Comparison of ENCODE assay signal across 1 mouse cellular context in the genomic region with DNA sequence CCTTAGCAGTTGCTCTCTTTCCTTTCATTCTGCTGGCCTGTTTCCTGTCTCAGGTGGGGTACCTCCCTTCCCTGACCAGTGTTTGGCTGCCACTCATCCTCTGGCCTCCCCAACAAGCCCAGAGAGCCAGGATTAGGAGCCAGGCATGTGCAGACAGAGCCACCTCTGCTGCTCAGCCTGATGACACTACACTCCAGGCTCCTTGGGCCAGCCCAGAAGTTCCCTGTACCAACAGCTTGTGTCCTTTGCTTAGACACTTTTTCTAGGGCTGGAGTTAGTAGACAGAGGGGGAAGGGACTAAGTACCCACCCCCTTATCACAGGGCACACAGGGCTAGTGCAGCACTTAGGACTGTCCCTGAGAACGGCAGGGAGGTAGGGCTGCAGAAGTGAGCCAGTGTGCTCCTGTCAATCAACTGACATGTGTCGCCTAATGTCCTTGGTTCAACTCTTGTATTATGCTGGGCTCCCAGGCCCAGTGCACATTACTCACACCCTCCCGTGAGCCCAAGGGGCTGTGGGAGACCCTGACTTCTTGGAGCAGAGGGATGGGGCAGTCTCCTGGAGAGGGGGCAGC.
TF ChIP-seq lines count a peak whose summit lies in the region.

No protein-coding gene starts in this region.

TF ChIP-seq in MEL, 35 proteins besides CTCF, POLR2A, EP300 and RAD21:
- TF ChIP-seq ZC3H11A (IDR thresholded peaks at IDR 0.05; ENCODE audit: low read depth, low read length), result no peak
- TF ChIP-seq MXI1 (IDR thresholded peaks at IDR 0.05; ENCODE audit: low read depth, low read length), result no peak
- no peak for TF ChIP-seq E2F4 (IDR thresholded peaks at IDR 0.05; ENCODE audit: borderline replicate concordance, low read depth, low read length)
- TF ChIP-seq POLR2AphosphoS2 (IDR thresholded peaks at IDR 0.05; ENCODE audit: low read length), result peak; percentile 60; the same call in 1 of the 2 replicates
- no peak for TF ChIP-seq NELFE (IDR thresholded peaks at IDR 0.05; ENCODE audit: low read depth, low read length)
- no peak for TF ChIP-seq ZMIZ1 (IDR thresholded peaks at IDR 0.05; ENCODE audit: low read depth, low read length)
- no peak for TF ChIP-seq MAX (IDR thresholded peaks at IDR 0.05; ENCODE audit: low read length)
- no peak for TF ChIP-seq CHD2 (IDR thresholded peaks at IDR 0.05; ENCODE audit: low read length)
- TF ChIP-seq MYC (IDR thresholded peaks at IDR 0.05; ENCODE audit: low read depth, low read length), result no peak
- no peak for TF ChIP-seq ZNF384 (IDR thresholded peaks at IDR 0.05; ENCODE audit: low read depth, low read length)
- 0 out of 2 replicates have a peak, but pooled peaks have one; percentile 1 for TF ChIP-seq SMC3 (IDR thresholded peaks at IDR 0.05; ENCODE audit: low read depth, low read length)
- TF ChIP-seq MEF2A (IDR thresholded peaks at IDR 0.05; ENCODE audit: extremely low read depth, insufficient replicate concordance, low read depth, low read length, poor library complexity, severe bottlenecking), result no peak
- no peak for TF ChIP-seq UBTF (IDR thresholded peaks at IDR 0.05; ENCODE audit: borderline replicate concordance, insufficient read depth, low read depth, low read length)
- no peak for TF ChIP-seq KAT2A (conservative IDR thresholded peaks at IDR 0.05; ENCODE audit: low read depth, low read length)
- TF ChIP-seq CHD1 (IDR thresholded peaks at IDR 0.05; ENCODE audit: low read depth, low read length), result no peak
- TF ChIP-seq SIN3A (IDR thresholded peaks at IDR 0.05; ENCODE audit: low read length), result no peak
- no peak for TF ChIP-seq MAZ (IDR thresholded peaks at IDR 0.05; ENCODE audit: low read depth, low read length)
- TF ChIP-seq ELF1 (IDR thresholded peaks at IDR 0.05; ENCODE audit: low read depth, low read length), result no peak
TF ChIP-seq in MEL: peak in this region for 2.
